Mouse (Mus musculus) lung, embryonic 14.5 days (tissue): Measurements from ENCODE around the gene Irak3. TPM values are rescaled to one million over a fixed set of nuclear protein-coding genes. Genes with fewer than 3 reads are reported as not detected.

ENCODE experiments used
- ATAC-seq: fragments of 200-750 bp; cut with Nextera tagmentation; 2 replicates; pipeline ENCODE4 v1.8.0; 2017; ENCODE audit warnings: mild to moderate bottlenecking, moderate TSS enrichment, moderate library complexity; ENCODE audit not compliant: insufficient read depth
- DNase-seq: peaks from one replicate; pipeline ENCODE4 v3.0.0-alpha.2; 2015
- H3K27ac ChIP-seq: fragments of 300-500 bp; sonication (generic); 2 replicates; pipeline ENCODE4 v1.5.1; 2014; ENCODE audit warnings: low read depth, mild to moderate bottlenecking, moderate library complexity
- H3K27me3 ChIP-seq: fragments of 300-500 bp; sonication (generic); 2 replicates; pipeline ENCODE4 v1.6.1; 2014; ENCODE audit warnings: low read length, control low read depth; ENCODE audit not compliant: insufficient read depth
- H3K36me3 ChIP-seq: fragments of 300-500 bp; sonication (generic); 2 replicates; pipeline ENCODE4 v1.6.1; 2014; ENCODE audit warnings: control low read depth; ENCODE audit not compliant: insufficient read depth
- H3K4me1 ChIP-seq: fragments of 300-500 bp; sonication (generic); 2 replicates; pipeline ENCODE4 v1.6.1; 2014; ENCODE audit warnings: antibody characterized with exemption, control low read depth; ENCODE audit not compliant: insufficient read depth
- H3K4me2 ChIP-seq: fragments of 300-500 bp; sonication (generic); 2 replicates; pipeline ENCODE4 v1.6.1; 2014; ENCODE audit warnings: mild to moderate bottlenecking
- H3K4me3 ChIP-seq: fragments of 300-500 bp; sonication (generic); 2 replicates; pipeline ENCODE4 v1.5.1; 2014; ENCODE audit warnings: low read depth, low read length
- H3K9ac ChIP-seq: fragments of 300-500 bp; sonication (generic); 2 replicates; pipeline ENCODE4 v1.6.1; 2014
- H3K9me3 ChIP-seq: fragments of 300-500 bp; sonication (generic); 2 replicates; pipeline ENCODE4 v1.6.1; 2016; ENCODE audit warnings: low read depth, low read length, control low read depth
- CTCF ChIP-seq: IDR thresholded peaks from 2 replicates; pipeline ENCODE4 v1.5.1; 2016; ENCODE audit warnings: antibody characterized with exemption, low read depth
- WGBS: fragments of 180-500 bp; shearing (Covaris S2); extraction: QIAGEN DNeasy Blood & Tissue Kit; methylation state at CpG from one replicate; pipeline ENCODE4 v1.1.7; 2014; 5-methylcytosine and 5-hydroxymethylcytosine counted together
- polyA plus RNA-seq: library from polyadenylated mRNA; unstranded; fragments of >200 nt; fragmentation: Nextera tagmentation; extraction: Ambion mirVana; gene quantifications from 2 replicates; pipeline ENCODE4 v1.2.1, GENCODE M21; 2014

The Irak3 gene
- polyA plus RNA-seq, 1 experiment from 2014 or later = 0.70 TPM

DNA sequence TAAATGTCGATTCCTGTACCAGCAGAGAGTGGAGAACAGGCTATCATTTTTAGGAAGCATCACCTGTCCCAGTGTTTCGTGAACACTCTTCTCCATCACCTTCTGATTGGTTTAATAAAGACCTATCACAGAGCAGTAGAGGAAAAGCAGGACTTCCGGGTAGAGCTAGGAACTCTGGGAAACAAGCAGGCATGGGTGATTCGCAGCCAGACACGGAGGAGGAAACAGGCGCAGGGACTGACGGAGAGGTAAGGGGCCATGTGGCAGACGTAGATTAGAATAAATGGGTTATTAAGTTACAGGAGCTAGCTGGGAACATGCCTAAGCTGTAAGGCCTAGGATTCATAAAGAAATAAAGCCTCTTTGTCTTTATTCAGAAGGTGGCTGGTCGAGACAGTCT is 41.4 kb downstream of the Irak3 start:
- H3K36me3 ChIP-seq = no peaks in the 10 kb centered on the region
- no peak overlapping the region for H3K4me2 ChIP-seq
- H3K4me3 ChIP-seq = no peak overlapping the region
- no peaks in the 10 kb centered on the region for H3K4me1 ChIP-seq
- no peak overlapping the region for H3K9ac ChIP-seq
- DNase-seq (no peak), ATAC-seq (no peak)
- no peaks in the 10 kb centered on the region for H3K27me3 ChIP-seq
- no peaks in the 10 kb centered on the region for H3K9me3 ChIP-seq
- TF ChIP-seq CTCF = no peak
- H3K27ac ChIP-seq = no peak overlapping the region
- WGBS = 79% methylated on average over 9 of the region's 9 CpGs

DNA sequence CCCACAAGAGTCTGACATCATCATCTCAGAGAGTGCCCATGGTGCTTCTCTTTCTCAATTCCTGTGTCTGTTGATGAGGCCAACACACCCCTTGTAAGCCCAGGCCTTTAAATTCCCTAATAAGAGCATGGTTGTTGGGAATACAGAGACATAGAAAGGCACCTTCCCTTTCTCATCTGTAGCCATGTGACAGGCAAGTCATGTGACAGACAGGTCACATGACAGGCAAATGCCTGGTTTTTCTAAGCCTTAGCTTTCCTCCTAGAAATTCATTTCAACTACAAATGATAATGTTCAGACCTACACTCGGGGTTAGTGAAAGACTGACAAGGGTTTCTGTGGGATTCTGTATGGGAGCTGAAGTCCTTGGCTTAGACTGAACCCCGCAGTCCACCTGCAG is 48.0 kb downstream of the Irak3 start:
- Histone ChIP-seq H3K4me2 (no peak overlapping the region), H3K27ac (no peak overlapping the region), H3K4me1 (no peaks in the 10 kb centered on the region), H3K27me3 (no peaks in the 10 kb centered on the region), H3K4me3 (no peak overlapping the region), H3K9me3 (no peaks in the 10 kb centered on the region), H3K9ac (no peak overlapping the region), H3K36me3 (no peaks in the 10 kb centered on the region)
- DNase-seq (no peak), ATAC-seq (no peak)
- 83% methylated on average over 2 of the region's 2 CpGs for WGBS
- no peak for TF ChIP-seq CTCF

DNA sequence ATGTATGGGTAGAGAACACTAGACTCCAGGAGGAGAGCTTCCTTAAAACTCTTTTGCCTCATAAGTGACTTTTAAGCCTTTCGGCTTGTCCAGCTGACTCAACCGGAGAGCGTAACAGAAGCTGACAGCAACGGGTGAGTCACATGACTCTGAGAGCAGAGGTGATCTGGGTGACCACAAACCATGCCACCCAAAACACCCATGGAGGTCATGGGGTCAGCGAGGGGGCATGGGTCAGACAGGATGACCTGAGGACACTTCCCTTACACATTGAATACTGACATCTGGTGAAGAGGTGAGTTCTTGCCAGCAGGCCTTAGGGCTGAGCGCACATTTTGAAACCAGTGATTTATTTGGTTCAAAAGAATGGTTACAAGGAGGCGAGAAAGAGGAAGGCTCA is 50.3 kb downstream of the Irak3 start:
- Histone ChIP-seq H3K4me2 (no peak overlapping the region), H3K9ac (no peak overlapping the region), H3K36me3 (no peaks in the 10 kb centered on the region), H3K27ac (no peak overlapping the region), H3K9me3 (no peaks in the 10 kb centered on the region), H3K4me1 (no peaks in the 10 kb centered on the region), H3K4me3 (no peak overlapping the region), H3K27me3 (no peaks in the 10 kb centered on the region)
- ATAC-seq (no peak), DNase-seq (no peak)
- TF ChIP-seq CTCF = no peak
- WGBS = 90% methylated on average over 7 of the region's 7 CpGs

DNA sequence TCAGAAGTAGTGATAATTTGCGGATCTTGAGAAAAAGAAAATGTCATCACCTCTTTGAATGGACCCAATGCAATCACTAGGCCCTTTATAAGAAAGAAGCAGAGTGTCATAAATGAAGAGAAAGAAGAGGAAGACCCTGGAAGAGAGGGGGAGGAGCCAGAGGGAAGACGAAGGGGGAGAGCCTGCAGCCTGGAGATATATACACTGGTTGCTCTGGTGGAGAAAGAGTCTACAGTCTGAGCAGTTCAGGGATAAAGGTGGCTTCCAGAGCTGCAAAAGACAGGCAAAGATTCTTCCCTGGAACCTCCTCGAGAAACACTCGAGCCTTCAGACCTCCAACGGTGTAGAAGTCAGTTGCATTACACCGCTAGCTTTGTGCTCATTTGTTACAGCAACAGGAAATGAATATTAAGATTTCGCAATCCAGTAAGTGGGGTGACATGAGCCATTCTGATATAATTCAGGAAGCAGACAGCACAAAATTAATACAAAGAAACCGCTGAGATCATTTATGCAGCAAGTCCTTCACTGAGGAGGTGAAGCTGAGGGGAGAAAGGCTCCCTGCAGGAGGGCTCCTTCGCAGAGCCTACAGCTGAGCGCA is 60.9 kb downstream of the Irak3 start:
- Histone ChIP-seq H3K27me3 (no peaks in the 10 kb centered on the region), H3K36me3 (no peaks in the 10 kb centered on the region), H3K27ac (no peak overlapping the region), H3K4me1 (no peaks in the 10 kb centered on the region), H3K4me2 (no peak overlapping the region), H3K9ac (no peak overlapping the region), H3K4me3 (no peak overlapping the region), H3K9me3 (peaks cover 6% of the 10 kb centered on the region; the same call in 1 of the 2 replicates)
- TF ChIP-seq CTCF = no peak
- DNase-seq = peak; percentile 33
- 51% methylated on average over 10 of the region's 10 CpGs for WGBS
- ATAC-seq = no peak

DNA sequence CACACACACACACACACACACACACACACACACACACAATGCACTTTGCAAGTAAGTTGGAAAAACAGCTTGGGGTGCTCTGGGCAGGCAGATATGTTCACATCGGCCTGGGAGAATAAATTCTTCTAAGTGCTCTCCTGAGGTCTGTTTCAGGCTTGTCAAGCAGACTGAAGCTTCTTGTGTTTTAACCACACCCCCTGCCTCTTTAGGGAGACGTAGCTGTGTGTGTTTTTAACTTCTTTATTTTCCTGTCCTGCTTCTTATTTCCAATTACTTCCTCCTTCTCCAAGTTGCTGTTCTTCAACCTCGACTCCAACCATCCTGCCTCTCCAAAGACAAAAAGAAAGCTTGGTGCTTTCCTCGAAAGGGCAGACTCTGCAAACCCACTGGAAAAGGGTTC is 61.7 kb downstream of the Irak3 start:
- peaks cover 6% of the 10 kb centered on the region; the same call in 1 of the 2 replicates for H3K9me3 ChIP-seq
- 58% methylated on average over 4 of the region's 4 CpGs for WGBS
- no peak for TF ChIP-seq CTCF
- H3K4me3 ChIP-seq = no peak overlapping the region
- no peak overlapping the region for H3K4me2 ChIP-seq
- no peaks in the 10 kb centered on the region for H3K4me1 ChIP-seq
- H3K27me3 ChIP-seq = no peaks in the 10 kb centered on the region
- ATAC-seq (no peak), DNase-seq (no peak)
- H3K9ac ChIP-seq = no peak overlapping the region
- no peak overlapping the region for H3K27ac ChIP-seq
- H3K36me3 ChIP-seq = no peaks in the 10 kb centered on the region

DNA sequence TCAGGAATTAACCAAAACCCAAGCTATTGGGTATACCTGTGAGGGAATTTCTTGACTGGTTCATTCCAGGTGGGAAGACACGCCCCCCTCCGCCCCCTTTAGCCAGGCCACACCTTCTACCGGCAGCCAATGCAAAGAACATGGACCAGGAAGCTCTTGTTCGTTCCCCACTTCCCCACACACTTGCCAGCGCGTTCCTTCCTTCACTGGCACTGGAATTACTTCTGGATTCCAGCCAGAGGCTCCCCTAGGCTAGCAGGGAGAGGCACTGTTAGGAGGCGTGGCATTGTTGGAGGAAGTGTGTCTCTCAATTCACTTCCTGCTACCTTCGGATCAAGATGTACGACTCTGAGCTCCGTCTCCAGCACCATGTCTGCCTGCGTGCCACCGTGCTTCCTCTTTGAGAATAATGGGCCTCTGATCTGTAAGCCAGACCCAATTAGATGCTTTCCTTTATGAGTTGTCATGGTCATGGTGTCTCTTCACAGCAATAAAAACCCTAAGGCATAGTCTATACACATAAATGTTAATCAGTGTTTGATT is 65.8 kb downstream of the Irak3 start:
- no peak for DNase-seq
- H3K27ac ChIP-seq = no peak overlapping the region

DNA sequence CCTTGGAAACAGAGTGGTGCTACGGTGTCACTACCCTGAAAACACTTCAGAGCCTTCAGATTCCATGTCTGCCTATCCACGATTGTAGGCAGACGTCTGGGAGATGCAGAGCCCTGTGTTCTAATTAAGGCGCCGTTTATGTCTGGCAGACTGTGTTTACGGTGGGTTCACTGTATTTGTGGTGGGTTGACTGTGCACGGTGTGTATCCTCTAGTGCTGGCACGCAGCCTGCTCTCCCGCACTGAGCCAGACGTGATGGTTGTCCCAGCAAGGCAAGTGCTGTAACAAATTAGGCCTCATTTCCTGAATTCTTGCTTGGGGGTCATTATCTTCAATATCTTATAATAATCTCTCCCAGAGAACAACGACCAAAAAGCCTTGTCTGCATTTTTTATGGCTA is 68.2 kb downstream of the Irak3 start:
- Histone ChIP-seq H3K4me2 (no peak overlapping the region), H3K36me3 (no peaks in the 10 kb centered on the region), H3K4me3 (no peak overlapping the region), H3K27ac (no peak overlapping the region), H3K9me3 (no peaks in the 10 kb centered on the region), H3K9ac (no peak overlapping the region), H3K27me3 (no peaks in the 10 kb centered on the region), H3K4me1 (no peaks in the 10 kb centered on the region)
- DNase-seq (no peak), ATAC-seq (0 out of 2 replicates have a peak, but pooled peaks have one; percentile 8)
- 48% methylated on average over 11 of the region's 11 CpGs for WGBS
- TF ChIP-seq CTCF = no peak

More for the DNA sequence above, 65.8 kb downstream of the Irak3 start:
- no peak overlapping the region for H3K4me3 ChIP-seq
- no peak for ATAC-seq
- no peaks in the 10 kb centered on the region for H3K9me3 ChIP-seq
- no peaks in the 10 kb centered on the region for H3K4me1 ChIP-seq
- no peak overlapping the region for H3K9ac ChIP-seq
- no peak for TF ChIP-seq CTCF
- no peak overlapping the region for H3K4me2 ChIP-seq
- H3K36me3 ChIP-seq = no peaks in the 10 kb centered on the region
- H3K27me3 ChIP-seq = no peaks in the 10 kb centered on the region
- 79% methylated on average over 12 of the region's 12 CpGs for WGBS

DNA sequence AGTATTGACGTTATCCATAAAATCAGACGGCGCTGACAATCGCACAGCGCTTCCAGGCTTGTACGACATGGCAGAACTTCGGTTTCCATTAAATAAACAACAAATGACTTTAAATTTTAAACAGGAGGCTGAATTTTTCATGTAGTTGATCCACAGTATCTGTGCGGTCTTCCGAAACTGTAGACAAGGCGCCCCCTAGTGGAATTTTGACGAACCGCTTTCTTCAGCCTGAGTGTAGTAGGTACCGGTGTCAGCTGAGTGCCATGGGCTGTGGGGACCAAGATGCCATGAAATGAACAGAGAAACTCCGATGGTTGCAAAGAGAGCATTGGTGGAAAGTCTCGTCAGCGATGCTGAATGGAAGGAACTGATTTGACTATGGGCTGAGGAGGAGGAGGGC is 71.3 kb downstream of the Irak3 start:
- ATAC-seq (0 out of 2 replicates have a peak, but pooled peaks have one; percentile 31), DNase-seq (peak; percentile 78)
- H3K4me1 ChIP-seq = no peaks in the 10 kb centered on the region
- H3K4me3 ChIP-seq = no peak overlapping the region
- H3K27me3 ChIP-seq = no peaks in the 10 kb centered on the region
- no peak overlapping the region for H3K4me2 ChIP-seq
- no peak overlapping the region for H3K27ac ChIP-seq
- H3K36me3 ChIP-seq = no peaks in the 10 kb centered on the region
- peak; percentile 69 for TF ChIP-seq CTCF
- WGBS = 60% methylated on average over 16 of the region's 16 CpGs
- H3K9ac ChIP-seq = no peak overlapping the region
- no peaks in the 10 kb centered on the region for H3K9me3 ChIP-seq
